Mouse (Mus musculus): ENCODE measurements around the gene Hibadh.

Hibadh gene

GRCm38 (mm10) chr6:52639546-52640223 lies 504 bp downstream of the Hibadh start:
- in situ Hi-C loops (cut with MboI; ENCODE audit: low sequenced_read_pairs): no loop called here

- in situ Hi-C loops (cut with MboI; ENCODE audit: low sequenced_read_pairs): no loop called here
These were observed 1.6 kb downstream of the Hibadh start for GRCm38 (mm10) chr6:52638471-52639185.

- in situ Hi-C loops (cut with MboI; ENCODE audit: low sequenced_read_pairs): no loop called here
These were observed 2.9 kb downstream of the Hibadh start for GRCm38 (mm10) chr6:52637337-52637736.

GRCm38 (mm10) chr6:52635395-52635794 lies 4.8 kb downstream of the Hibadh start:
- in situ Hi-C loops (cut with MboI; ENCODE audit: low sequenced_read_pairs): no loop called here

GRCm38 (mm10) chr6:52630625-52631024 lies 9.6 kb downstream of the Hibadh start:
- in situ Hi-C loops (cut with MboI; ENCODE audit: low sequenced_read_pairs): no loop called here

- in situ Hi-C loops (cut with MboI; ENCODE audit: low sequenced_read_pairs): no loop called here
These were observed 11.0 kb downstream of the Hibadh start for GRCm38 (mm10) chr6:52629180-52629579.

GRCm38 (mm10) chr6:52626735-52627134 lies 13.5 kb downstream of the Hibadh start:
- in situ Hi-C loops (cut with MboI; ENCODE audit: low sequenced_read_pairs): no loop called here

- in situ Hi-C loops (cut with MboI; ENCODE audit: low sequenced_read_pairs): no loop called here
These were observed 16.4 kb downstream of the Hibadh start for GRCm38 (mm10) chr6:52623741-52624140.

GRCm38 (mm10) chr6:52621731-52622480 lies 18.3 kb downstream of the Hibadh start:
- in situ Hi-C loops (cut with MboI; ENCODE audit: low sequenced_read_pairs): no loop called here

- in situ Hi-C loops (cut with MboI; ENCODE audit: low sequenced_read_pairs): no loop called here
These were observed 20.1 kb downstream of the Hibadh start for GRCm38 (mm10) chr6:52620090-52620489.

GRCm38 (mm10) chr6:52609626-52610352 lies 30.4 kb downstream of the Hibadh start:
- in situ Hi-C loops (cut with MboI; ENCODE audit: low sequenced_read_pairs): no loop called here

- in situ Hi-C loops (cut with MboI; ENCODE audit: low sequenced_read_pairs): no loop called here
These were observed 32.1 kb downstream of the Hibadh start for GRCm38 (mm10) chr6:52608121-52608520.

GRCm38 (mm10) chr6:52606746-52607347 lies 33.3 kb downstream of the Hibadh start:
- in situ Hi-C loops (cut with MboI; ENCODE audit: low sequenced_read_pairs): no loop called here

- in situ Hi-C loops (cut with MboI; ENCODE audit: low sequenced_read_pairs): no loop called here
These were observed 38.2 kb downstream of the Hibadh start for GRCm38 (mm10) chr6:52601706-52602642.

- in situ Hi-C loops (cut with MboI; ENCODE audit: low sequenced_read_pairs): no loop called here
These were observed 39.1 kb downstream of the Hibadh start for GRCm38 (mm10) chr6:52601117-52601516.

GRCm38 (mm10) chr6:52594752-52595151 lies 45.4 kb downstream of the Hibadh start:
- in situ Hi-C loops (cut with MboI; ENCODE audit: low sequenced_read_pairs): no loop called here

- in situ Hi-C loops (cut with MboI; ENCODE audit: low sequenced_read_pairs): no loop called here
These were observed 53.6 kb downstream of the Hibadh start for GRCm38 (mm10) chr6:52586564-52586963.

- in situ Hi-C loops (cut with MboI; ENCODE audit: low sequenced_read_pairs): no loop called here
These were observed 55.8 kb downstream of the Hibadh start for GRCm38 (mm10) chr6:52584383-52584782.

GRCm38 (mm10) chr6:52581081-52581480 lies 59.1 kb downstream of the Hibadh start:
- in situ Hi-C loops (cut with MboI; ENCODE audit: low sequenced_read_pairs): no loop called here

- in situ Hi-C loops (cut with MboI; ENCODE audit: low sequenced_read_pairs): no loop called here
These were observed 61.9 kb downstream of the Hibadh start for GRCm38 (mm10) chr6:52578322-52578721.
